Mouse (Mus musculus) small intestine, adult 2 months (tissue): Measurements from ENCODE around the gene Nfxl1. TPM values are rescaled to one million over a fixed set of nuclear protein-coding genes. Genes with fewer than 3 reads are reported as not detected.
"Not testable (repeated sequence)": the region's sequence is repeated elsewhere in the genome, so short reads cannot be mapped to it uniquely, and the experiment has no call there.

Experiments used
- H3K27ac ChIP-seq: fragments of 200-500 bp; 2 replicates; pipeline ENCODE4 v1.5.1; 2012; ENCODE audit warnings: low read depth, low read length, control low read depth, inconsistent platforms; ENCODE audit not compliant: insufficient read depth
- H3K27me3 ChIP-seq: fragments of 200-500 bp; 2 replicates; pipeline ENCODE4 v1.6.1; 2012; ENCODE audit warnings: mild to moderate bottlenecking, moderate library complexity, low read length, inconsistent platforms; ENCODE audit not compliant: control insufficient read depth, insufficient read depth
- H3K36me3 ChIP-seq: fragments of 200-500 bp; 2 replicates; pipeline ENCODE4 v1.6.1; 2012; ENCODE audit warnings: mild to moderate bottlenecking, low read length, control low read depth, inconsistent platforms; ENCODE audit not compliant: control insufficient read depth, insufficient read depth
- H3K4me1 ChIP-seq: fragments of 200-500 bp; 2 replicates; pipeline ENCODE4 v1.6.1; 2012; ENCODE audit warnings: low read length, inconsistent platforms, mixed read lengths; ENCODE audit not compliant: control insufficient read depth, insufficient read depth, insufficient read length
- H3K4me3 ChIP-seq: fragments of 200-500 bp; 2 replicates; pipeline ENCODE4 v1.5.1; 2012; ENCODE audit warnings: low read depth, mild to moderate bottlenecking, control low read depth, inconsistent platforms, low read length, moderate library complexity
- CTCF ChIP-seq: fragments of 200-500 bp; IDR thresholded peaks from 2 replicates; pipeline ENCODE4 v1.5.1; 2012; ENCODE audit warnings: low read depth, mild to moderate bottlenecking, control low read depth, inconsistent platforms, low read length, moderate library complexity, mixed read lengths; ENCODE audit not compliant: insufficient replicate concordance, insufficient read length; ENCODE audit errors: extremely low read depth
- POLR2A ChIP-seq: fragments of 200-500 bp; IDR thresholded peaks from 2 replicates; pipeline ENCODE4 v1.6.1; 2012; ENCODE audit warnings: low read depth, mild to moderate bottlenecking, control low read depth, inconsistent platforms, low read length, moderate library complexity
- WGBS: fragments of 180-500 bp; shearing (Covaris S2); methylation state at CpG from one replicate; pipeline ENCODE4 v1.1.7; 2018; 5-methylcytosine and 5-hydroxymethylcytosine counted together
- polyA plus RNA-seq: library from polyadenylated mRNA; depleted of rRNA; stranded (reverse); fragments of >200 nt; gene quantifications from 2 replicates; pipeline ENCODE4 v1.2.3, GENCODE M21; 2012

Gene Nfxl1
- polyA plus RNA-seq, 1 experiment, result 5.4 TPM

DNA sequence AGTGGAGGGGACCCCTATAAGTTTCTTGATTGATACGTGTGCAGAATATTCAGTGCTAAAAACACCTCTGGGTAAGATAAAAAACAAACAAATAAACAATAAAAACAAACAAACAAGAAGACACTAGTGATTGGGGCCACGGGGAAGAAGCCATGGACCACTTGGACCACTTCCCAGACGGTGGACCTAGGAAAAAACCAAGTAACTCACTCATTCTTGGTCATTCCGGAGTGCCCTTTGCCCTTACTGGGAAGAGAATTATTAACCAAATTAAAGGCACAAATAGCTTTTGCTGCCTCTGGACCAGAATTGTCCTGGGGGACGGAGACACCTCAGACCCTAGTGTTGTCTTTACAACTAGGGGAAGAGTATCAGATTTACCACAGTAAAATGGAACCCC lies 6.1 kb upstream of the Nfxl1 start:
- H3K4me1 ChIP-seq, result no peaks in the 10 kb centered on the region
- TF ChIP-seq CTCF, result no peak
- TF ChIP-seq POLR2A, result no peak
- no peaks in the 10 kb centered on the region for H3K36me3 ChIP-seq
- no peak overlapping the region for H3K27ac ChIP-seq
- WGBS, result 75% methylated on average over 5 of the region's 5 CpGs
- H3K4me3 ChIP-seq, result no peak overlapping the region
- H3K27me3 ChIP-seq, result no peaks in the 10 kb centered on the region

DNA sequence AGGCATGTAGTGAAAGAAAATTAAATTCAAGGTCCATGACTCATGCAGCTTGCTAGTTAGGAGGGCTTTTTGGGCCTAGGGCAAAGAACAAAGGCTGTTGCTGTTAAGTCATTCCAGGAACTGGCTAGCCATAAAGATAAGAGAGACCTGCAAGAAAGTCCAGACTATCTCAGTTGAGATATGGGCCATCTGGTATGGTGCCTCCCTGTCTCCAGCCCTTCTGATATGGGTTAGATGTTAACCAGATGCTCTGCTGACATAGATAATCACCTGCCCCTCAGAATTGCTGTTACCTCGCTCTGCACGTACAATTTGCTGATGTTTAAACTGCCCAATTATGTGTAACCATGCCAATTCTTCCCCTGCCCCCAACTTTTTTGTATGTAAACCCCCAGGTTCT lies 3.7 kb upstream of the Nfxl1 start:
- H3K36me3 ChIP-seq, H3K4me3 ChIP-seq, H3K27me3 ChIP-seq, H3K27ac ChIP-seq, H3K4me1 ChIP-seq: not testable (repeated sequence)
- WGBS, result 31% methylated on average over 2 of the region's 2 CpGs

DNA sequence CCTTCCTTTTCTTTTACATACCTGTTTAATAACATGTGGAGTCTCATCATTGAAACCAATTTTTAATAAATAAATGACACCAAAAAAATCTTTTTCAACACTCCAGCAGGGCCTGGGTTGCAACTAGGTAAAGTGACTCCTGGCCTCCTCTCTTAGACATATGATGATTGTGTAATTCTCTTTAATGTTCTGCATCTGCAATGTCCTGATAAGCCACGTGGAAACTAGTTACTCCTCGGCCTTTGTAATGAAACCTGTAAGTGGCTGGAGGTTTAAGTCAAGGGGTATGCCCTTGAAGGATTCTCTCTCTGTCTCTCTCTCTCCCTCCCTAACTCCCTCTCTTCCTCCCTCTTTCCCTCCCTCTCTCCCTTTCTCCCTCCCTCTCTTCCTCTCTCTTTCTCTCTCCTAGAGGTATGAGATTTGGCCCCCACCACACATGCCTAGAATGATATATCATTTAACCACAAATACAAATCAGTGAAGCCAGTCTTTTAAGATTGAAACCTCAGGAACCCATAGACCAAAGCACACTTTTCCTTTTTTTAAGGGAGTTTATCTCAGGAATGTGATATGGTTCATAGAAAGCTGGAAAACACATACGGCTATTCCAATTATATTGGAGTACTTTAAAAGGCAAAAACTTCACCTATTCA lies 1.6 kb upstream of the Nfxl1 start:
- peaks cover under 1% of the 10 kb centered on the region; the same call in 1 of the 2 replicates for H3K36me3 ChIP-seq
- no peak overlapping the region for H3K4me3 ChIP-seq
- no peaks in the 10 kb centered on the region for H3K27me3 ChIP-seq
- peaks cover 3% of the 10 kb centered on the region for H3K4me1 ChIP-seq
- no peak for TF ChIP-seq POLR2A
- no peak for TF ChIP-seq CTCF
- WGBS, result 71% methylated on average over 3 of the region's 3 CpGs
- H3K27ac ChIP-seq, result no peak overlapping the region

DNA sequence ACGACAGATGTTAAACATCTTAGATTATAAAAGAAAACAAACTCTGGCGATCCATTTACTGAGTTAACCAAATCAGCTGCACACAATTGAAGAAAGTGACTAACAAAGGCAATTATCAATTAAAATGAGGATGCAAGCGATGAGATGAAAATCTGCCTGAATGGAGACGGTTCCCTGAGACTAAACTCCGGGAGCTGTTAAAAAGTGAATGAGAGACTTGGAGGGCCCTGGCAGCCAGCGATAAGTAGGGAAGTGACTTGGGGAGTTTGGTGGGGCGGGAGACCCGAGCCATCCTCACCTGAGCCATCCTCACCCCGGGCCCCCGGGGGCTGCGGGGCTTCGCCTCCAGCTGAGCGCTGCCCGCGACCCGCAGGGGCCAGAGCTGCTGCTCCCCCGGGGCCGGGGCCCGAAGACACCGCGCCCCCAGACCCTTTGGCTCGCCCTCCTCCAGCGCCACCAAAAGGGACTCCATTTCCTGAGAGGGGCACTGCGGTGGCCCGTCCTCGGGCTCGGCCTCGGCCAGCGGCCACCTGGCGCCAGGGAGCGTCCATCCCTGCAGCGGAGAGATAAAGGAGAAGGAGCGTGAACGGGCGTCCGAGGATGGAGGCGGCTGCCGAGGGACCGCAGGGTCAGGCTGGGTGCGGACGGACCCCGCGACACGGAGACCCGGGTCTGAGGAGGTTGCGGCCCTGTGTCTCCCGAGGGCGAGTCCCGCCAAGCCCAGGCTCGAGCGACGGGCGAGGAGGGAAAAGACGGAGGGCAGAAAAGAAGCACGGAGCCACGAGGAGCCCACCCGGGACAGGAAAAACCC lies 563 bp downstream of the Nfxl1 start:
- H3K4me3 ChIP-seq, result peak overlapping the region; percentile 96
- WGBS, result 1% methylated on average over 57 of the region's 57 CpGs
- no peaks in the 10 kb centered on the region for H3K27me3 ChIP-seq
- H3K4me1 ChIP-seq, result peaks cover 3% of the 10 kb centered on the region
- H3K27ac ChIP-seq, result peak overlapping the region; percentile 40
- peaks cover 10% of the 10 kb centered on the region for H3K36me3 ChIP-seq
- TF ChIP-seq POLR2A (no peak), CTCF (no peak)

DNA sequence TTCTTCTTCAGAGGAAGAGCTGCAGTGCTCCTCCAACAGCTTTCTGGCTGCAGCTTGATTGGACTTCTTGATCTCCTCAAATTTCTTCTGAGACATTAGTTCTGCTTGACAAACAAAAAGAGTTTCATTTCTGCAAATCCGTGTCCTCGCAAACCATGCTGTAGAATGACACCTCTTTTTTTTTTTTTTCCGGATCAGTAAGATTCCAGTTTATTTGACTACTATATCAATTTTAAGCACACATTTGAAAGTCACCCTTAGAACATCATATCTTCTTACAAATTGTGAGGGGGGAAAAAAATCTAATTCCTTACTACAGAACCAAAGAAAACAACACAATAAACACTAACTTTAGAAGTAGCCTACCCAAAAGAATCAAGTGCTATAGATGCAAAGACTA lies 3.2 kb downstream of the Nfxl1 start:
- no peak overlapping the region for H3K27ac ChIP-seq
- H3K36me3 ChIP-seq, result peaks cover 20% of the 10 kb centered on the region
- TF ChIP-seq POLR2A (no peak), CTCF (no peak)
- WGBS, result 86% methylated on average over 3 of the region's 3 CpGs
- H3K27me3 ChIP-seq, result no peaks in the 10 kb centered on the region
- H3K4me3 ChIP-seq, result no peak overlapping the region
- H3K4me1 ChIP-seq, result peaks cover 3% of the 10 kb centered on the region

DNA sequence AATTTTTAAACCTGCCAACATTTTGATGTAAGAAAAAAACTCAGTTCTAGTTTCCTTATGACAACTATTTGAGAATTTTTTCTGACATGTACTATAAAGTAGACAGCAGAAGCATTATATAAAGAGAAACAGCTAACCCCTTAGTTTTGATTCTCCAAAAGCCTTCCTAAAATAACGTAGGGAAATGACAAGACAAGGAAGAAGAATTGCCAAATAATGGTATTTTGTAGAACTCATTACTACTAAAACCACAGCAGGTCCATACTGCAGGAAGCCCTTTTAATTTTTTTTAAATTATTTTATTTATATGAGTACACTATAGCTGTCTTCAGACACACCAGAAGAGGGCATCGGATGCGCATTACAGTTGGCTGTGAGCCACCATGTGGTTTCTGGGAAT lies 8.3 kb downstream of the Nfxl1 start:
- WGBS, result 91% methylated on average over 3 of the region's 3 CpGs
- H3K27ac ChIP-seq, result no peak overlapping the region

DNA sequence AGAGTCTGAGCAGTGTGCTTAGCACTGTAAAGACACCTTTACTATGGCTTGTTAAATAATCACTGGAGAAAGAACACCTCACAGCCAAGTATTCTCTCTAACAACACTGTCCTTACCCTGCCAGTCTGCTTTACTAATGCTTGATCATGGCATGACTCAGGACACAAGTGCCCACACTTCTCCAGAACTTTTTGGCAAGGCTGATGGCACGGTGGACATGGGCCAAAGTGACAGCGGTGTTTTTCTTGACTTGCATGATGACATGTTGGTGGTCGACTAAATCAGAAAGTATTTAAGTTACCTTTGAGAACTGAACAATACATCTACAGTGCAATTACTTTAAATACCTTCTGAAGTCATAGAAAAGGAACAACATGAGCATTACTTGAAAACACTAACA lies 30.6 kb downstream of the Nfxl1 start:
- Histone ChIP-seq H3K27me3 (no peaks in the 10 kb centered on the region), H3K27ac (no peak overlapping the region), H3K4me1 (no peaks in the 10 kb centered on the region), H3K4me3 (no peak overlapping the region), H3K36me3 (peaks cover 41% of the 10 kb centered on the region)
- WGBS, result 95% methylated on average over 3 of the region's 3 CpGs
- TF ChIP-seq POLR2A, result no peak
- no peak for TF ChIP-seq CTCF

More for the DNA sequence above, 8.3 kb downstream of the Nfxl1 start:
- TF ChIP-seq POLR2A, result no peak
- TF ChIP-seq CTCF, result no peak
- Histone ChIP-seq H3K27me3 (no peaks in the 10 kb centered on the region), H3K4me3 (no peak overlapping the region), H3K36me3 (peaks cover 31% of the 10 kb centered on the region), H3K4me1 (no peaks in the 10 kb centered on the region)

DNA sequence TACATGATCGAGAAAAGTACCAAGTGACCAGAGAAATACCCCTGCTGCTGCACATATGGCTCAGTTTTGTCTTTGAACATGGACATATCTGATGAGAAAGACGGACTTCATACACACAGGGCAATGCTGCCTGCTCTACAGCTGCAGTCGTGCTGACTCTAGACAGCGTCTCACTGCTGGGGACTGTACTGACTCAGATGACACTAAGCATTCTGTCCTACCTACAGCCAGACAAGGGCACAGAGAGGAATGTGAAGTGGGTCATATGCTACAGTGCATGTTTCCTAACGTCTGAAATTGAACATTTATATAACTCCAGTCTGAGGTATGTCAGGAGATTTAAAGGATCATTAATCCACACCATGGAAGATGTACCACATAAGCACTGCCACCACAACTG lies 45.7 kb downstream of the Nfxl1 start:
- Histone ChIP-seq H3K4me1 (no peaks in the 10 kb centered on the region), H3K27ac (no peak overlapping the region), H3K4me3 (no peak overlapping the region), H3K27me3 (no peaks in the 10 kb centered on the region), H3K36me3 (peaks cover 31% of the 10 kb centered on the region)
- TF ChIP-seq CTCF (no peak), POLR2A (no peak)
- WGBS, result 80% methylated on average over 5 of the region's 5 CpGs
